9 mouse cellular contexts compared by ENCODE assay signal in genomic region chr13:21993957-21994738, GRCm38 (mm10). TPM values are rescaled to one million over a fixed set of nuclear protein-coding genes. Genes with fewer than 3 reads are reported as not detected.
A peak's percentile ranks its signal among the peaks of the same experiment; 100 is the strongest.
DNase-seq lines count a peak whose midpoint lies in the region.
"Had no signal": no experiment of that assay in that cellular context is flagged by ENCODE, and none has a peak within 500 bp of the region (broad histone marks: within the 10 kb centered on the region; RNA-seq: fewer than 3 reads in every experiment).

No protein-coding gene starts in this region.

- peak; percentile 20 for DNase-seq in kidney, postnatal 10 days
- DNase-seq in kidney, adult 8-10 months: no peak
- peak; percentile 93 for DNase-seq in ES-CJ7 (ENCODE audit: low read depth, low spot score)
- peak; percentile 90 for DNase-seq in embryo, embryonic 10.5 days (ENCODE audit: low spot score)
- DNase-seq in kidney, postnatal 4 days: peak; percentile 47 to 57
- peak; percentile 44 for DNase-seq in splenic B cell, adult 2 months (ENCODE audit: low read depth, low spot score)
- DNase-seq in ovary, postnatal 36 days (ENCODE audit: low spot score): no peak
- no peak for DNase-seq in adrenal gland, postnatal 4 days (ENCODE audit: low spot score in 2 of 2)

- peaks cover 3% of the 10 kb centered on the region; the same call in 1 of the 2 replicates for H3K27me3 ChIP-seq in splenic B cell, adult 2 months (ENCODE audit: control insufficient read depth, insufficient read depth, low read length, poor library complexity, severe bottlenecking)

- H3K36me3 ChIP-seq in splenic B cell, adult 2 months (ENCODE audit: control insufficient read depth, insufficient read depth, low read length, poor library complexity, severe bottlenecking): no peaks in the 10 kb centered on the region

RNA-seq across cellular contexts. Expression of gene Pom121l2, which starts 13.2 kb away (rescaled TPM):
- not detected for total RNA-seq in adrenal gland, postnatal 4 days (2021)
- total RNA-seq: common myeloid progenitor, adult 5-6 weeks had no signal

RNA-seq across cellular contexts. Expression of gene Prss16, which starts 15.4 kb away (rescaled TPM):
- not detected for total RNA-seq in adrenal gland, postnatal 4 days (2021)

RNA-seq across cellular contexts. Expression of gene Hist1h2ah, which starts 41.2 kb away (rescaled TPM):
- total RNA-seq in adrenal gland, postnatal 4 days (2021): 100 to 1,000 TPM; 349 to 449 TPM

RNA-seq across cellular contexts. Expression of gene Hist1h2bk, which starts 41.5 kb away (rescaled TPM):
- 100 to 1,000 TPM; 500 to 615 TPM for total RNA-seq in adrenal gland, postnatal 4 days (2021)

RNA-seq across cellular contexts. Expression of gene Hist1h4i, which starts 47.0 kb away (rescaled TPM):
- 100 to 1,000 TPM; 221 to 240 TPM for total RNA-seq in adrenal gland, postnatal 4 days (2021)

Comparison
In these comparisons a context has a peak if more than half of its experiments do, and no peak if none do; other contexts are left out.
1. DNase-seq: peak in kidney, postnatal 10 days (single experiment), ES-CJ7 (single experiment), embryo, embryonic 10.5 days (single experiment), kidney, postnatal 4 days (2 of 2) and splenic B cell, adult 2 months (single experiment); none in kidney, adult 8-10 months (0 of 2), ovary, postnatal 36 days (single experiment) and adrenal gland, postnatal 4 days (0 of 2).